Mouse (Mus musculus): ENCODE data around the gene Sall2. TPM values are rescaled to one million over a fixed set of nuclear protein-coding genes. Genes with fewer than 3 reads are reported as not detected.
"Not testable (repeated sequence)": the region's sequence is repeated elsewhere in the genome, so short reads cannot be mapped to it uniquely, and the experiment has no call there.

Gene Sall2
- total RNA-seq, 2 experiments from 2014 or later = 6.1 to 6.4 TPM

DNA sequence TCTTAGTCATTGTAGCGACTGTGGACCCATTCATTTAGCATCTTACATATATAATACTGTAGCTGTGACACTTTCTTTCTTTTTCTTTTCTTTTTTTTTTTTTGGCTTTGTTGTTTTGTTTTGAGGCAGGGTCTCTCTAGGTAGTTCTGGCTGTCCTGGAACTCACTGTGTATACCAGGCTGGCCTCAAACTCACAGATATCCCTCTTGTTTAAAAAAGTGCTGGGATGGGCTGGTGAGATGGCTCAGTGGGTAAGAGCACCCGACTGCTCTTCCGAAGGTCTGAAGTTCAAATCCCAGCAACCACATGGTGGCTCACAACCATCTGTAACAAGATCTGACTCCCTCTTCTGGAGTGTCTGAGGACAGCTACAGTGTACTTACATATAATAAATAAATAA, 25.0 kb downstream of the Sall2 start:
- not testable (repeated sequence) for DNase-seq

DNA sequence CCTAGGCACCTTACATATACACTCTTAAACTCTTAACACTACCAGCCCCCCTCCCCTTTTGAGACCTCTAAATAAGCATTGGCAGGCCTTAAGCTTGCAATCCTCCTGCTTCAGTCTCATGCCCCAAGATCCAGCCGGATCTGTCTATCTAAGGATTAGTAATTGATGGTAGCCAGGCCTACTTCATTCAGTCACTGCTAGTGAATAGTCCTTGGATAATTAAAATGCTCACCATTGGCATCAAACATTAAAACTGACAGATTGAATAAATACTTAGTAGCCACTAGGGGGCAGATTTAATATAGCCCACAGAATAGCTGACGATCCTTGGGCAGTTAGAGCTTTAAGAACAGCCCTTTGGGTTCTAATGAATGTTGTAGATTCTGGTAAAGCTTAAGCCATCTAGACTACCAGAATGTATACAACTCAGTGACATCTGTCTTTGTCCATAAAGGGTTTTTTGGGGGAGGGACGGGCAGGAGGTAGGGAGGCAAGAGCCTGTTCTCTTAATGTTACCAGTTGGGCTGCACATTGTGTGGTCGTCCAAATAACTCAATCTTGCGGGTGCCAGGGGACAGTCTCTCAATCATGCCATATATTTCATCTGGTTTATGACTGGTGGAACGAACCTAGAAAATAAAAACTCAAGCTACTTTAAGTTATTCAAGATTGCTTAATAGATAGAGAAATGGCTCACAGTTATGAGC, 32.9 kb downstream of the Sall2 start:
- DNase-seq = no peak

DNA sequence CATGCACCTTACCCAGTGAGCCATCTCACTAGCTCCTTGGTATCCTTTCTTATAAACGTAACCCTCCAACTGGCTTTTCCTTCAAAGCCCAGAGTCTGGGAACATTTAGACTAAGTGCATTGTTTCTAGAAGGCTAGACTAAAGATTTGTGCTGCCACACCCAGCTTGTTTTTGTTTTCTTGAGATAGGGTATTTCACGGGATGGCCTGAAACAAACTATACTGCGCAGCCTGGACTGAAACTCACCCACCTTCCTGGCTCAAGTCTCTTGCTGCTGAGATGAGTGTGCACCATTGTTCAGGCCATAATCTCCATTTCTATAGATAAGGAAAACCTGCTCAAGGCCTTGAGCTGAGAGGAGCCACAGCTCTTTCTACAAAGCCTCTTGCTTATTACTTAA, 44.4 kb downstream of the Sall2 start:
- no peak for DNase-seq

DNA sequence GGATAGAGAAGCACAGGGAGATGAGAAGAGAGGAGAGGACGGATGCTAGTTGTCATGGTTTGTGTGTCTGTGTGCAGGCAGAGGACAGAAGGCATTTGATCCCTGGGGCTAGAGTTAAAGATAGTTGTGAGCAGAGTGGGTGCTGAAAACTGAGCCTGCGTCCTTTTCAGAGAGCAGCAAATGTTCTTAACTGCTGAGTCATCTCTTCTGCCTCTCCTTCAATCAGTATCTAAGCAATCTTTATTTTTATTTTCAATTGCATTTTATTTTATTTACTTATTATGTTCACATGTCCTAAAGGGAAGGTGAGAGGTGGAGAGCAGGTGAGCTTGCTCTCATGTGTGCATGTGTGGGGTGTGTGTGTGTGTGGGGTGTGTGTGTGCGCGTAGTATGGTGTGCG, 44.9 kb downstream of the Sall2 start:
- DNase-seq = no peak

DNA sequence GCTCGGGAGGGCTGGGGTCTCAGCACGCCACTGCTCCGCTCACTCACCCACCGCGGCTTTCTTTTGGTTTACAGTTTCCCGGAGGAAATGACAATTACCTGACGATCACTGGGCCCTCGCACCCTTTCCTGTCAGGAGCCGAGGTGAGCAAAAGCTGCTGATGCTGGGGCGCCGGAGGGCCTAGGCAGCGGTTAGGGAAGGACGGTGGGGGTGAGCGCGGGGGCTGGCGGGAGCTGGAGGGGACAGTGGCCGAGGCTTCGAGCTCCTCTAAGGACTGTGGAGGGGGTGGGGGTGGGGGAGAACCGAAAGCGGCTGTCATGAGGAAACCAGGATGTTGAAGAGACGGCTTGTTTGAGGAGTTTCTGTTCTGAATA, 48.8 kb downstream of the Sall2 start:
- DNase-seq = no peak

DNA sequence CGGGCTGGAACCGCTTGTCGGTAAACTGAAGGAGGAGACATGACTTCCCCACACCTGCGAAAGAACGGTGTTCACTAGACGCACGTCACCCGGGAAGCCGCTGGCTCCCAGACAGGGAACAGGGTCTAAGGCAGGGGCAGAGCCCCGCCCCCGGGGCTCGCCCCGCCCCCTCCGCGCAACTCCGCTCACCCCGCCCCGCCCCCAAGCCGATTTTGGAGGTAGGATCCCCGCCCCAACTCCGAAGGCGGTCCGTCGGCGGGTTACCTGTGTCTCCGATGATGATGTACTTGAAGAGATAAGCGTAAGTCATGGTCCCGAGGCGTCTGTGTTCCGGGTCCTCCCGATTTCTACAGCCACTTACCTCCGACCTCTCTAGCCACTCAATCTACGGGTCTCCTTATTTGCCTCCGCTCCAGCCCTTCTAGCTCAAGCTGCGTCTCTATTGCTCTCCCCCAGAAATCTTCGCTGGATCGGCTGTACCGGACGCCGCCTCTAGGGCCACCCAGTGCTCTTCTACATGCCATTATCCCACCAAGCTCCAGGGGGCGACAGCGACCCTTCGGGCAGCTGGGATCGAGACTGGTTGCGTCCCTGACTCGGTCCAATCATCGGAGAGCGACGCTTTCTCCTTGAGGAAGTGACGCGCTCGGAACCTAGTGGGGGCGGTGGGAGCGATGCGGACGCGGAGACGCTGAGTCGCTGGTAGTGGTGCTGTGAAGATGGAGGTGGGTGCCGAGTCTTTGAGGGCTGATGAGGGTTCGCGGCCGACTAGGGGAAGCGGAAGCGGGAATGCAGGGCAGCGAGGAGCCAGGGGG, 49.4 kb downstream of the Sall2 start, which contains the start of the genes Tox4 and Rab2b:
Gene Tox4 (plus strand): TSS at position 215 of the 815 bp plus-strand sequence.
Gene Rab2b (minus strand): TSS at position 614 of the 815 bp plus-strand sequence.
- peak; percentile 99 for DNase-seq

DNA sequence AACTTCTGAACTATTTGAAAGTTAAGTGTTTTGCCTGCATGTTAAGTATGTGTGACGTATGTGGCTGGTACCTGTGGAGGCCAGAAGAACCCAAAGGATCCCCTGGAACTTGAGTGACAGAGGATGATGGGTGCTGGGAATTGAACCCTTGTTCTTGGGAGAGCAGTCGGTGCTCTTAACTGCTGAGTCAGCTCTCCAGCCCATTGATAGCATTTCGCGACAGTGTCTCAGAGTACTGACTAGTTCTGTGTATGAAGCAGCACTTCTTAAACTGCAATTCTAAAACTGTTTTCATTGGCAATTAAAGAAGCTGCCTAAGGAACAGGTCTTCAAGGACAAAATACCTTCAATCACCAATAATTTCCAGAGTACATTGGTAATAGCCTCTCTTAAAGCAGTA, 51.4 kb downstream of the Sall2 start:
- DNase-seq = no peak

DNA sequence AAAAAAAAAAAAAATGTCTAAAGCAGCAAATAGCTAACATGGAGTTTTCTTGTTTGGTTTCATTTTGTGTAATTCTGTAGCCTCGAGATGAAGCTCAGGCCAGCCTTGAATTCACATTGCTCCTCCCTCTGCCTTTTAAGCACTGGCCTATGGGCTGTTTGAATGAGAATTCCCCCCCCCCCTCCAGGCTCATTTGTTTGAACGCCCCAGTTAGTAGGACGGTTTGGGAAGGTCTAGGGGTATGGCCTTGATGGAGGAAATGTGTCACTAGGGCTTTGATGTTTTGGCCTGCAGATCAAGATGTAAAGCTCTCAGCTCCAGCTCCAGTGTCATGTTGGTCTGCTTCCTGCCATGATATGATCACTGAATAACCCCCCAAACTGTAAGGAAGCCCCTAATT, 55.8 kb downstream of the Sall2 start:
- no peak for DNase-seq

Other genes starting within 250 kb of the Sall2 start
- gene Hnrnpc, start 224.7 kb downstream of the Sall2 start, total RNA-seq (2021) = 100 to 1,000 TPM; 183 to 190 TPM
- gene Rpgrip1, start 218.1 kb downstream of the Sall2 start, total RNA-seq (2021) = under 1 TPM; 0.55 to 0.59 TPM
- gene Supt16, start 131.3 kb downstream of the Sall2 start, total RNA-seq (2021) = 10 to 100 TPM; 48.5 to 50.6 TPM
- gene Chd8, start 71.0 kb downstream of the Sall2 start, total RNA-seq (2021) = 10 to 100 TPM; 73.8 to 76.4 TPM
- gene Tox4, start 49.6 kb downstream of the Sall2 start, total RNA-seq (2021) = 10 to 100 TPM; 37.4 to 39.3 TPM
- gene Rab2b, start 49.2 kb downstream of the Sall2 start, total RNA-seq (2021) = 10 to 100 TPM in 1 of 2 experiments, 1 to 10 TPM in 1; 8.9 to 10.6 TPM
- 10 to 100 TPM; 13.6 to 15.4 TPM for gene Mettl3, start 23.6 kb downstream of the Sall2 start, total RNA-seq (2021)
- not detected for gene Olfr1513, start 27.6 kb upstream of the Sall2 start, total RNA-seq (2021)
- gene Olfr1512, start 50.4 kb upstream of the Sall2 start, total RNA-seq (2021) = not detected
- gene Olfr1511, start 68.6 kb upstream of the Sall2 start, total RNA-seq (2021) = not detected
- not detected for gene Olfr1510, start 85.6 kb upstream of the Sall2 start, total RNA-seq (2021)
- not detected for gene Olfr1509, start 114.2 kb upstream of the Sall2 start, total RNA-seq (2021)
- not detected for gene Olfr1508, start 138.7 kb upstream of the Sall2 start, total RNA-seq (2021)
- gene Olfr1507, start 167.0 kb upstream of the Sall2 start, total RNA-seq (2021) = not detected